Mouse (Mus musculus) cerebellum, adult 2 months (tissue): ENCODE data around the gene Iapp.

Source experiments
- CTCF ChIP-seq: fragments of 200-500 bp; IDR thresholded peaks from 2 replicates; pipeline ENCODE4 v1.5.1; 2011; ENCODE audit warnings: low read depth, mild to moderate bottlenecking, control low read depth, low read length, moderate library complexity, borderline replicate concordance; ENCODE audit not compliant: insufficient read depth
- POLR2A ChIP-seq: fragments of 200-500 bp; IDR thresholded peaks from 2 replicates; pipeline ENCODE4 v1.6.1; 2011; ENCODE audit warnings: low read length, control low read depth, borderline replicate concordance; ENCODE audit not compliant: insufficient read depth

- no peak for TF ChIP-seq CTCF
- no peak for TF ChIP-seq POLR2A
These were observed 18.9 kb downstream of the Iapp start for GRCm38 (mm10) chr6:142317106-142317505.
